Mouse (Mus musculus): ENCODE measurements at regions not wholly inside any gene's neighbourhood (a gene's known extent, or its start where the extent isn't known, plus 50 kb on each side); places are given as distances from the start of the nearest gene placed in this dataset.
A peak's percentile ranks its signal among the peaks of the same experiment; 100 is the strongest.

GRCm38 (mm10) chr13:59894094-59894493, 71.1 kb upstream of the Tut7 start:
- Histone ChIP-seq H3K4me2 (ENCODE audit: insufficient read depth, low read depth, poor library complexity, severe bottlenecking) (no peak overlapping the region), H3K4me1 (ENCODE audit: control insufficient read depth in 1 of 2, insufficient read depth in 2 of 2) (no peaks in the 10 kb centered on the region), H3K27me3 (replicated peaks) (no peaks in the 10 kb centered on the region), H3K36me3 (replicated peaks in 1 of 2; ENCODE audit: control insufficient read depth in 1 of 2, insufficient read depth in 1 of 2, low read length in 1 of 2) (no peaks in the 10 kb centered on the region), H3K9ac (ENCODE audit: insufficient read depth, low read depth) (no peak overlapping the region), H3K9me3 (replicated peaks; ENCODE audit: low read length) (peaks cover 40% of the 10 kb centered on the region), H3K79me2 (replicated peaks; ENCODE audit: control insufficient read depth, extremely low read depth, insufficient read depth, poor library complexity, severe bottlenecking) (no peaks in the 10 kb centered on the region), H3K4me3 (replicated peaks in 1 of 3; ENCODE audit: low read depth in 2 of 3, low read length in 2 of 3, poor library complexity in 1 of 3) (no peak overlapping the region), H3K27ac (ENCODE audit: insufficient read depth, low read depth) (no peak overlapping the region)
- in situ Hi-C loops (cut with MboI; ENCODE audit: low pct_ligation_motif_present, low pct_unique_long_range_greater_than_20kb, low sequenced_read_pairs) = loop anchor here (25.0 kb wide), 1 partner anchor 568 kb away; no protein-coding TSS in a partner anchor
- no peak for DNase-seq (ENCODE audit: extremely low read depth)
- dilution Hi-C loops (cut with MboI; ENCODE audit: extremely low pct_ligation_motif_present, extremely low pct_unique_long_range_greater_than_20kb, low sequenced_read_pairs) = no loop called here
- TF ChIP-seq E2F4 (IDR thresholded peaks at IDR 0.05; ENCODE audit: insufficient replicate concordance, low read depth, low read length) (no peak), TCF12 (IDR thresholded peaks at IDR 0.05; ENCODE audit: low read depth, low read length) (no peak), NRF1 (IDR thresholded peaks at IDR 0.05; ENCODE audit: low read depth, low read length) (no peak), GABPA (IDR thresholded peaks at IDR 0.05; ENCODE audit: insufficient replicate concordance, low read depth, low read length) (no peak)

GRCm38 (mm10) chr13:59892961-59893360, 70.0 kb upstream of the Tut7 start:
- TF ChIP-seq BHLHE40 (IDR thresholded peaks at IDR 0.05; ENCODE audit: low read depth, low read length) = 0 out of 2 replicates have a peak, but pooled peaks have one; percentile 11
- TF ChIP-seq EP300 (IDR thresholded peaks at IDR 0.05; ENCODE audit: low read length) = no peak
- Histone ChIP-seq H3K9me3 (replicated peaks; ENCODE audit: low read length) (peaks cover 32% of the 10 kb centered on the region), H3K4me1 (ENCODE audit: control insufficient read depth in 1 of 2, insufficient read depth in 2 of 2) (no peaks in the 10 kb centered on the region), H3K27ac (ENCODE audit: insufficient read depth, low read depth) (no peak overlapping the region), H3K79me2 (replicated peaks; ENCODE audit: control insufficient read depth, extremely low read depth, insufficient read depth, poor library complexity, severe bottlenecking) (no peaks in the 10 kb centered on the region), H3K4me2 (ENCODE audit: insufficient read depth, low read depth, poor library complexity, severe bottlenecking) (no peak overlapping the region), H3K36me3 (replicated peaks in 1 of 2; ENCODE audit: control insufficient read depth in 1 of 2, insufficient read depth in 1 of 2, low read length in 1 of 2) (no peaks in the 10 kb centered on the region), H3K9ac (ENCODE audit: insufficient read depth, low read depth) (no peak overlapping the region), H3K27me3 (replicated peaks) (no peaks in the 10 kb centered on the region), H3K4me3 (replicated peaks in 1 of 3; ENCODE audit: low read depth in 2 of 3, low read length in 2 of 3, poor library complexity in 1 of 3) (no peak overlapping the region)
- no peak for DNase-seq (ENCODE audit: extremely low read depth)
- in situ Hi-C loops (cut with MboI; ENCODE audit: low pct_ligation_motif_present, low pct_unique_long_range_greater_than_20kb, low sequenced_read_pairs) (loop anchor here (25.0 kb wide), 1 partner anchor 569 kb away; no protein-coding TSS in a partner anchor), dilution Hi-C loops (cut with MboI; ENCODE audit: extremely low pct_ligation_motif_present, extremely low pct_unique_long_range_greater_than_20kb, low sequenced_read_pairs) (no loop called here)

GRCm38 (mm10) chr13:59892340-59892739, 69.4 kb upstream of the Tut7 start:
- no peak overlapping the region for H3K4me2 ChIP-seq (ENCODE audit: insufficient read depth, low read depth, poor library complexity, severe bottlenecking)
- H3K4me3 ChIP-seq (replicated peaks in 1 of 3; ENCODE audit: low read depth in 2 of 3, low read length in 2 of 3, poor library complexity in 1 of 3) = no peak overlapping the region
- H3K36me3 ChIP-seq (replicated peaks in 1 of 2; ENCODE audit: control insufficient read depth in 1 of 2, insufficient read depth in 1 of 2, low read length in 1 of 2) = no peaks in the 10 kb centered on the region
- peaks cover 29% of the 10 kb centered on the region for H3K9me3 ChIP-seq (replicated peaks; ENCODE audit: low read length)
- DNase-seq (ENCODE audit: extremely low read depth) = no peak
- H3K27me3 ChIP-seq (replicated peaks) = no peaks in the 10 kb centered on the region
- H3K4me1 ChIP-seq (ENCODE audit: control insufficient read depth in 1 of 2, insufficient read depth in 2 of 2) = no peaks in the 10 kb centered on the region
- no peak overlapping the region for H3K27ac ChIP-seq (ENCODE audit: insufficient read depth, low read depth)
- no peak for TF ChIP-seq ZKSCAN1 (IDR thresholded peaks at IDR 0.05; ENCODE audit: borderline replicate concordance, low read depth, low read length)
- no peak for TF ChIP-seq EP300 (IDR thresholded peaks at IDR 0.05; ENCODE audit: low read length)
- TF ChIP-seq MXI1 (IDR thresholded peaks at IDR 0.05; ENCODE audit: low read depth, low read length) = no peak
- TF ChIP-seq IRF4 (IDR thresholded peaks at IDR 0.05; ENCODE audit: low read depth, low read length) = no peak
- no peak for TF ChIP-seq CHD2 (IDR thresholded peaks at IDR 0.05; ENCODE audit: low read length)
- no peak for TF ChIP-seq ELF1 (IDR thresholded peaks at IDR 0.05; ENCODE audit: low read depth, low read length)
- no peak for TF ChIP-seq SIN3A (IDR thresholded peaks at IDR 0.05; ENCODE audit: low read length)
- TF ChIP-seq USF2 (conservative IDR thresholded peaks at IDR 0.05; ENCODE audit: low read depth, low read length) = no peak
- no peak overlapping the region for H3K9ac ChIP-seq (ENCODE audit: insufficient read depth, low read depth)
- H3K79me2 ChIP-seq (replicated peaks; ENCODE audit: control insufficient read depth, extremely low read depth, insufficient read depth, poor library complexity, severe bottlenecking) = no peaks in the 10 kb centered on the region
- in situ Hi-C loops (cut with MboI; ENCODE audit: low pct_ligation_motif_present, low pct_unique_long_range_greater_than_20kb, low sequenced_read_pairs) = loop anchor here (25.0 kb wide), 1 partner anchor 570 kb away; no protein-coding TSS in a partner anchor
- dilution Hi-C loops (cut with MboI; ENCODE audit: extremely low pct_ligation_motif_present, extremely low pct_unique_long_range_greater_than_20kb, low sequenced_read_pairs) = no loop called here

Data from CH12.LX (cell line).